Mouse (Mus musculus): Measurements from ENCODE around the gene Cfap58. TPM values are rescaled to one million over a fixed set of nuclear protein-coding genes. Genes with fewer than 3 reads are reported as not detected.
A peak's percentile ranks its signal among the peaks of the same experiment; 100 is the strongest.

Cfap58 gene
- polyA plus RNA-seq, 1 experiment from 2014 or later, result 0.09 TPM

DNA sequence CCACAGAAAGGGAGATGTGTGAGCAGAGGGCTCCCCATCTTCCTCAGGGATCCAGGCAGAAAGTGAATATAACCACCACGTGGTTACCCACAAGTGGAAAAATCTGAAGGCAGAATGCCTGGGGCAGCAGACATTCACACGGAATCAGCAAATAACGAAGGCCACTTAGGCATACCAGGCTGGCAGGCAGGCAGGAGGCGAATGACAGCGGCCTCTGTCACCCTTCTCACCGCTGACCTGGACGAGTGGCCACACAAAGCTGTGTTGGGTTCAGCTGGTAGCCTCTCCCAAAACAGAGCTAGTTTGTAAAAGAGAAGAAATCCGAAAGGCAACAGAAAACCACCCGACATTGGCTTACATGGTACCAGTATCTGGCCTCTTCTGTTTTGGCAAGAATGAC is 19.5 kb upstream of the Cfap58 start:
- ATAC-seq (replicated peaks; ENCODE audit: insufficient number of reproducible peaks, insufficient read depth, low FRiP score, low read depth), result no peak
- Histone ChIP-seq H3K9me3 (replicated peaks) (no peaks in the 10 kb centered on the region), H3K27ac (peak overlapping the region; percentile 98), H3K4me2 (peak overlapping the region; percentile 80), H3K36me3 (no peaks in the 10 kb centered on the region), H3K27me3 (no peaks in the 10 kb centered on the region), H3K9ac (peak overlapping the region; percentile 92), H3K4me1 (replicated peaks) (peaks cover 38% of the 10 kb centered on the region), H3K4me3 (peak overlapping the region; percentile 88)
- WGBS, result 19% methylated on average over 9 of the region's 9 CpGs

GRCm38 (mm10) chr19:47918455-47919101 is 18.9 kb upstream of the Cfap58 start:
- no peaks in the 10 kb centered on the region for H3K9me3 ChIP-seq (replicated peaks)
- H3K27me3 ChIP-seq, result no peaks in the 10 kb centered on the region
- H3K9ac ChIP-seq, result peak overlapping the region; percentile 92
- WGBS, result under 1% methylated on average over 29 of the region's 29 CpGs
- peak overlapping the region; percentile 88 for H3K4me3 ChIP-seq
- H3K4me1 ChIP-seq (replicated peaks), result peaks cover 38% of the 10 kb centered on the region
- H3K36me3 ChIP-seq, result no peaks in the 10 kb centered on the region
- H3K27ac ChIP-seq, result peak overlapping the region; percentile 98
- H3K4me2 ChIP-seq, result peak overlapping the region; percentile 80
- ATAC-seq (replicated peaks; ENCODE audit: insufficient number of reproducible peaks, insufficient read depth, low FRiP score, low read depth), result peak; percentile 7; the same call in 1 of the 2 replicates

- H3K27me3 ChIP-seq, result no peaks in the 10 kb centered on the region
- peak within 1 kb of the TSS; percentile 80 for H3K4me2 ChIP-seq
- peak; percentile 81 for ATAC-seq (replicated peaks; ENCODE audit: insufficient number of reproducible peaks, insufficient read depth, low FRiP score, low read depth)
- H3K4me3 ChIP-seq, result peak within 1 kb of the TSS; percentile 88
- no peaks in the 10 kb centered on the region for H3K36me3 ChIP-seq
- H3K9me3 ChIP-seq (replicated peaks), result no peaks in the 10 kb centered on the region
- H3K4me1 ChIP-seq (replicated peaks), result peaks cover 38% of the 10 kb centered on the region
- WGBS, result under 1% methylated on average over 48 of the region's 48 CpGs
- H3K9ac ChIP-seq, result peak within 1 kb of the TSS; percentile 92
- peak within 1 kb of the TSS; percentile 98 for H3K27ac ChIP-seq
Observed at GRCm38 (mm10) chr19:47919126-47919965, 18.1 kb upstream of the Cfap58 start, which contains the start of the genes Cfap43 and Itprip. Gene Cfap43, minus strand, starts transcription at chr19:47919287. Gene Itprip, minus strand, starts transcription at chr19:47919299.

DNA sequence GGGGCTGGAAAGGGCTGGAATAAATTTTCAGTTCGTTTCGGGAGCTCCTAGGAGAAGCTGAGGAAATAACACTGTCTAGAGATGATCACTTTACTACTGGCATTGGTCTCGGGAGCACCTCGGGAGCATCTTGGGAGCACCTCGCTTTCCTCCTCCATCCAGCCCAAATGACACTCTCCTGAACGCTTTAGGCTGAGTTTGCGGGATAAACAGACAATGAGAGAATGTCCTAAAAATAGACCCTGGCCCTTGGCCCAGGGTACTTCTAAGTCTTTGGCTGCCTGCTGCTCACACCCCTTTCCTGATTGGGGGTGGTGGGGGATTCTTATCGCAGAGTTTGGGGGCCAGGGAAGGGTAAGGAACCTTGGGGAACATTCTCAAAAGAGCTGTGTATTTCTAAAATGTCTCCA is 17.5 kb upstream of the Cfap58 start:
- peak overlapping the region; percentile 92 for H3K9ac ChIP-seq
- H3K9me3 ChIP-seq (replicated peaks), result no peaks in the 10 kb centered on the region
- peak; percentile 66 for ATAC-seq (replicated peaks; ENCODE audit: insufficient number of reproducible peaks, insufficient read depth, low FRiP score, low read depth)
- H3K27me3 ChIP-seq, result no peaks in the 10 kb centered on the region
- H3K4me1 ChIP-seq (replicated peaks), result peaks cover 38% of the 10 kb centered on the region
- H3K4me2 ChIP-seq, result peak overlapping the region; percentile 80
- peak overlapping the region; percentile 98 for H3K27ac ChIP-seq
- H3K4me3 ChIP-seq, result peak overlapping the region; percentile 88
- H3K36me3 ChIP-seq, result no peaks in the 10 kb centered on the region
- WGBS, result 1% methylated on average over 8 of the region's 8 CpGs

- Histone ChIP-seq H3K27me3 (no peaks in the 10 kb centered on the region), H3K27ac (no peak overlapping the region), H3K4me1 (replicated peaks) (peaks cover 7% of the 10 kb centered on the region), H3K4me3 (no peak overlapping the region), H3K4me2 (no peak overlapping the region), H3K9me3 (replicated peaks) (no peaks in the 10 kb centered on the region), H3K36me3 (no peaks in the 10 kb centered on the region), H3K9ac (no peak overlapping the region)
- no peak for ATAC-seq (replicated peaks; ENCODE audit: insufficient number of reproducible peaks, insufficient read depth, low FRiP score, low read depth)
- 64% methylated on average over 7 of the region's 7 CpGs for whole genome bisulfite sequencing
Observed at GRCm38 (mm10) chr19:47925819-47926218, 11.7 kb upstream of the Cfap58 start.

- H3K27ac ChIP-seq, result no peak overlapping the region
- no peak overlapping the region for H3K4me2 ChIP-seq
- ATAC-seq (replicated peaks; ENCODE audit: insufficient number of reproducible peaks, insufficient read depth, low FRiP score, low read depth), result no peak
- no peaks in the 10 kb centered on the region for H3K36me3 ChIP-seq
- no peaks in the 10 kb centered on the region for H3K9me3 ChIP-seq (replicated peaks)
- 0 out of 2 replicates have a peak, but pooled peaks cover 2% of the 10 kb centered on the region for H3K4me1 ChIP-seq (replicated peaks)
- H3K9ac ChIP-seq, result no peak overlapping the region
- H3K27me3 ChIP-seq, result no peaks in the 10 kb centered on the region
- whole genome bisulfite sequencing, result 78% methylated on average over 2 of the region's 2 CpGs
- no peak overlapping the region for H3K4me3 ChIP-seq
Observed at GRCm38 (mm10) chr19:47927032-47927431, 10.4 kb upstream of the Cfap58 start.

- ATAC-seq (replicated peaks; ENCODE audit: insufficient number of reproducible peaks, insufficient read depth, low FRiP score, low read depth), result no peak
- 0 out of 2 replicates have a peak, but pooled peaks cover 2% of the 10 kb centered on the region for H3K4me1 ChIP-seq (replicated peaks)
- H3K36me3 ChIP-seq, result no peaks in the 10 kb centered on the region
- WGBS, result 74% methylated on average over 4 of the region's 4 CpGs
- H3K4me3 ChIP-seq, result no peak overlapping the region
- no peak overlapping the region for H3K9ac ChIP-seq
- H3K4me2 ChIP-seq, result no peak overlapping the region
- no peak overlapping the region for H3K27ac ChIP-seq
- H3K9me3 ChIP-seq (replicated peaks), result no peaks in the 10 kb centered on the region
- H3K27me3 ChIP-seq, result no peaks in the 10 kb centered on the region
Observed at GRCm38 (mm10) chr19:47929043-47929442, 8.4 kb upstream of the Cfap58 start.

GRCm38 (mm10) chr19:47931982-47932638 is 5.4 kb upstream of the Cfap58 start:
- Histone ChIP-seq H3K4me3 (no peak overlapping the region), H3K27ac (no peak overlapping the region), H3K27me3 (no peaks in the 10 kb centered on the region), H3K4me2 (no peak overlapping the region), H3K36me3 (no peaks in the 10 kb centered on the region), H3K9ac (no peak overlapping the region), H3K9me3 (replicated peaks) (no peaks in the 10 kb centered on the region), H3K4me1 (replicated peaks) (no peaks in the 10 kb centered on the region; the same call in 1 of the 2 replicates)
- WGBS, result 36% methylated on average over 7 of the region's 7 CpGs
- ATAC-seq (replicated peaks; ENCODE audit: insufficient number of reproducible peaks, insufficient read depth, low FRiP score, low read depth), result no peak

GRCm38 (mm10) chr19:47934146-47934545 is 3.3 kb upstream of the Cfap58 start:
- Histone ChIP-seq H3K4me2 (no peak overlapping the region), H3K9ac (no peak overlapping the region), H3K27ac (no peak overlapping the region), H3K9me3 (replicated peaks) (no peaks in the 10 kb centered on the region), H3K4me1 (replicated peaks) (peaks cover 9% of the 10 kb centered on the region), H3K27me3 (peaks cover 7% of the 10 kb centered on the region), H3K4me3 (no peak overlapping the region), H3K36me3 (no peaks in the 10 kb centered on the region)
- 88% methylated on average over 8 of the region's 8 CpGs for WGBS
- ATAC-seq (replicated peaks; ENCODE audit: insufficient number of reproducible peaks, insufficient read depth, low FRiP score, low read depth), result no peak

- Histone ChIP-seq H3K36me3 (no peaks in the 10 kb centered on the region), H3K27me3 (peaks cover 9% of the 10 kb centered on the region), H3K4me2 (no peak overlapping the region), H3K9ac (no peak overlapping the region), H3K4me3 (no peak overlapping the region), H3K9me3 (replicated peaks) (no peaks in the 10 kb centered on the region), H3K27ac (no peak overlapping the region), H3K4me1 (replicated peaks) (peaks cover 9% of the 10 kb centered on the region)
- ATAC-seq (replicated peaks; ENCODE audit: insufficient number of reproducible peaks, insufficient read depth, low FRiP score, low read depth), result no peak
- 68% methylated on average over 16 of the region's 16 CpGs for WGBS
Observed at GRCm38 (mm10) chr19:47934636-47935238, 2.7 kb upstream of the Cfap58 start.

DNA sequence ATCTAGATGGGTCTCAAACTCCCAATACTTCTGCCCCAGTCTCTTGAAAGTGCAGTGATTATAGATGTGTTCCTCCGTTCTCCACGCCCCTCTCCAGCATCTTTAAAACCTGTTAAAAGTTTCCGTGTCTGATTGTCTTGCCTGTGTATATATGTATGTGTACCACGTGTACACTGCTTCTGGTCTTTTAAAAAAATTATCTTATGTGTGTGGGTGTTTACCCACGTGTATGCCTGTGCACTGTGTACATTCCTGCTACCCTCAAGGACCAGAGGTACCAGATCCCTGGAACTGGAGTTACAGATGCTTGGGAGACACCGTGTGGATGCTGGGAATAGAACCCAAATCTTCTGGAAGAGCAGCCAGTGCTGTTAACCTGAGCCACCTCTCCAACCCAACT is 1.9 kb upstream of the Cfap58 start:
- no peaks in the 10 kb centered on the region for H3K36me3 ChIP-seq
- H3K4me3 ChIP-seq, result no peak overlapping the region
- no peak overlapping the region for H3K27ac ChIP-seq
- no peak overlapping the region for H3K4me2 ChIP-seq
- ATAC-seq (replicated peaks; ENCODE audit: insufficient number of reproducible peaks, insufficient read depth, low FRiP score, low read depth), result no peak
- no peak overlapping the region for H3K9ac ChIP-seq
- WGBS, result 75% methylated on average over 6 of the region's 6 CpGs
- H3K4me1 ChIP-seq (replicated peaks), result peaks cover 9% of the 10 kb centered on the region
- H3K9me3 ChIP-seq (replicated peaks), result no peaks in the 10 kb centered on the region
- H3K27me3 ChIP-seq, result peaks cover 13% of the 10 kb centered on the region
